Mouse (Mus musculus) forebrain, embryonic 13.5 days (tissue): ENCODE results near the gene Sh2d3c. TPM values are rescaled to one million over a fixed set of nuclear protein-coding genes. Genes with fewer than 3 reads are reported as not detected.

ENCODE experiments used
- ATAC-seq: fragments of 200-750 bp; cut with Nextera tagmentation; 2 replicates; pipeline ENCODE4 v1.8.0; 2017
- H3K27ac ChIP-seq: fragments of 300-500 bp; sonication (generic); 2 replicates; pipeline ENCODE4 v1.5.1; 2015; ENCODE audit warnings: inconsistent platforms, mild to moderate bottlenecking, moderate library complexity
- H3K27me3 ChIP-seq: fragments of 300-500 bp; sonication (generic); 2 replicates; pipeline ENCODE4 v1.6.1; 2015; ENCODE audit warnings: mild to moderate bottlenecking, inconsistent platforms
- H3K36me3 ChIP-seq: fragments of 300-500 bp; sonication (generic); 2 replicates; pipeline ENCODE4 v1.6.1; 2015; ENCODE audit warnings: mild to moderate bottlenecking, inconsistent platforms; ENCODE audit not compliant: poor library complexity, severe bottlenecking
- H3K4me1 ChIP-seq: fragments of 300-500 bp; sonication (generic); 2 replicates; pipeline ENCODE4 v1.6.1; 2015; ENCODE audit warnings: inconsistent platforms
- H3K4me2 ChIP-seq: fragments of 300-500 bp; sonication (generic); 2 replicates; pipeline ENCODE4 v1.6.1; 2015; ENCODE audit warnings: inconsistent platforms, mild to moderate bottlenecking, moderate library complexity
- H3K4me3 ChIP-seq: fragments of 300-500 bp; sonication (generic); 2 replicates; pipeline ENCODE4 v1.5.1; 2015; ENCODE audit warnings: mild to moderate bottlenecking, inconsistent platforms
- H3K9ac ChIP-seq: fragments of 300-500 bp; sonication (generic); 2 replicates; pipeline ENCODE4 v1.6.1; 2015; ENCODE audit warnings: mild to moderate bottlenecking, inconsistent platforms
- H3K9me3 ChIP-seq: fragments of 300-500 bp; sonication (generic); replicated peaks from 2 replicates; pipeline ENCODE4 v1.6.1; 2016; ENCODE audit warnings: inconsistent platforms
- WGBS: fragments of 180-500 bp; shearing (Covaris S2); methylation state at CpG from one replicate; pipeline ENCODE4 v1.1.7; 2015; 5-methylcytosine and 5-hydroxymethylcytosine counted together
- polyA plus RNA-seq: library from polyadenylated mRNA; unstranded; fragments of >200 nt; fragmentation: Nextera tagmentation; extraction: Ambion mirVana; gene quantifications from 2 replicates; pipeline ENCODE4 v1.2.1, GENCODE M21; 2015

Sh2d3c gene
- polyA plus RNA-seq, 1 experiment from 2014 or later, result 23.5 TPM

DNA sequence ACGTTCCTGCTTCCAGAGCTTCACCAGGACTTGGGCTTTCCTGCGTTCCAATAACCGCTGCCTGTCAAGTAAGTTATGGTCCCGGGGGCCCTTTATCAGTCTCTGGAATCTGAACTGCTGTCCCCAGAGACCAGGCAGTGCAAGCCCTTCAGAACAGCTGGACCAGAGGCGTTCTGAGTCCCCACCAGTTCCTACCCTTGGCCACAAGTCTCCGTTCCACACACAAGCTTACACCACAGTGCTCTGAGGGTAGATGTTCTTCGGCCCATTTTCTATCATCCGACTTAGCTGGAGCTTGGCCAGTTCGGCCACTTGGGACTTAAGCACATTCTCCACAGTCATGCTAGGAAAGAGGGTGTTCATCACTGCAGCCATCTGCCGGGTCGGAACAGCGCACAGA is 46.4 kb downstream of the Sh2d3c start:
- WGBS, result 87% methylated on average over 12 of the region's 12 CpGs
- Histone ChIP-seq H3K27me3 (no peaks in the 10 kb centered on the region), H3K4me1 (no peaks in the 10 kb centered on the region), H3K9ac (no peak overlapping the region), H3K4me2 (no peak overlapping the region), H3K9me3 (no peaks in the 10 kb centered on the region), H3K4me3 (no peak overlapping the region), H3K27ac (no peak overlapping the region), H3K36me3 (peaks cover 16% of the 10 kb centered on the region)
- ATAC-seq, result no peak

DNA sequence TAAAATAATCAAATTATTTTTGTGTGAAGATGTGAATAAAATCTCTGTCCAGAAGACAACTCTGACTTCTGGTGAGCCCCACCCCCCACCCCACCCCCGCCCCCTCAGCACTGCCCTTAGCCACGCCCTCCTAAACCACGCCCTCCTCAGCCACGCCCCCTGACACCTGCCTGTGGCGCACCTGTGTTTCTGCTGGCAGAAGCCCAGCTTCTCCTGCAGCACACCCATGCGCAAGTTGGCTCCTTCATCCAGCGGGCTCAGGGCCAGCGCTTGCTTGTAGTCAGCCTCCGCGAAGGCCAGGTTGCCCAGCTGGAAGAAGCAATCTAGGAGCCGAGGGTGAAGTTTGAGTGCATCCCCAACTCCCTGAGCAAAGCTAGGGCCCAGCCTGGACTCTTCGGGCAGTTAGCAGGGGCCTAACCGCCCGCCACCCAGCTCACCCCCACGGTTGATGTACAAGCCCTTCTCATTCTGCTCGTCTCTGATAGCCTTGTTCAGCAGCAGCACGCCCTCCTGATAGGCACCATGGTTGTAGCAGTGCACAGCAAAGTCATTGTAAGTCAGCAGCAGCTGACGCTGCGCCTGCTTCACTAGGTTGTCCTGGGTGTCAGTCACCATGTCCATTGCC is 47.9 kb downstream of the Sh2d3c start:
- no peak overlapping the region for H3K27ac ChIP-seq
- no peak for ATAC-seq
- H3K27me3 ChIP-seq, result no peaks in the 10 kb centered on the region
- WGBS, result 59% methylated on average over 19 of the region's 19 CpGs
- H3K4me1 ChIP-seq, result no peaks in the 10 kb centered on the region
- H3K4me2 ChIP-seq, result no peak overlapping the region
- 0 out of 2 replicates have a peak, but pooled peaks cover under 1% of the 10 kb centered on the region for H3K36me3 ChIP-seq
- H3K9ac ChIP-seq, result no peak overlapping the region
- no peaks in the 10 kb centered on the region for H3K9me3 ChIP-seq
- H3K4me3 ChIP-seq, result no peak overlapping the region

DNA sequence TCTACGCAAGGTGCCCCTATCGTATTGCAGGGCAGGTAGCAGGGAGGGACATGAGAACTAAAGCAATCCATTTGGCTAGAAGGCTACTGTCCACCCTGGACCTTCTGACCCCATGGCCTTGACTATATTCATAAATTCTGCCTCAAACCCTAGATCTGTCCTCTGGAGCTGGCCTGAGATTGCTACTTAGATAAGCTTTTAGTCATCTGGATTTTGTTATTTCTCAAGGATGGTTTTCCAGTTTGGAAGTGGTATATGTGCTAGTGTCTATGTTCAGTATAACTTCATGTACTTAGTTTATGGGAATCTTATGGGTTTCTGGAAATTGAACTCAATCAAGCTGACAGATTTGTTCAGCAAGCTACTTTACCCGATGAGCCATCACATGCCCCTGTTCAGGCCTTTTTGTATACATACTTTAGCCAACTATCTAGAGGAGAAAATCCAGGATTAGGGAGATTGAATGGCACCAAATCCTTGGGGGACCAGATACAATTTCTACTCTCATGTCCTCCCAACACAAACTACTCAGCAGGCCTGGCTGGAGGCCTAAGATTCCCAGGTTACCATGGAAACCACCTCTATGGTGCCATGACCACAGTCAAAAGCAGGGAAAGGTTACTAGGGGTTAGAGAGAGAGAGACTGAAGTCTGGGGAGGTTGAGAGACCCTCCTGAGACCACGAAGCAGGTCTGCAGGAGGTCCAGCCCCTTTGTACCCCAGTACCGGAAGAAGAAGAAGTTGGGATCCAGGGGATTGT is 48.7 kb downstream of the Sh2d3c start:
- H3K27ac ChIP-seq, result no peak overlapping the region
- H3K27me3 ChIP-seq, result no peaks in the 10 kb centered on the region
- ATAC-seq, result no peak
- no peaks in the 10 kb centered on the region for H3K9me3 ChIP-seq
- no peak overlapping the region for H3K9ac ChIP-seq
- no peak overlapping the region for H3K4me3 ChIP-seq
- H3K4me1 ChIP-seq, result no peaks in the 10 kb centered on the region
- H3K4me2 ChIP-seq, result no peak overlapping the region
- 58% methylated on average over 5 of the region's 5 CpGs for WGBS
- H3K36me3 ChIP-seq, result no peaks in the 10 kb centered on the region

DNA sequence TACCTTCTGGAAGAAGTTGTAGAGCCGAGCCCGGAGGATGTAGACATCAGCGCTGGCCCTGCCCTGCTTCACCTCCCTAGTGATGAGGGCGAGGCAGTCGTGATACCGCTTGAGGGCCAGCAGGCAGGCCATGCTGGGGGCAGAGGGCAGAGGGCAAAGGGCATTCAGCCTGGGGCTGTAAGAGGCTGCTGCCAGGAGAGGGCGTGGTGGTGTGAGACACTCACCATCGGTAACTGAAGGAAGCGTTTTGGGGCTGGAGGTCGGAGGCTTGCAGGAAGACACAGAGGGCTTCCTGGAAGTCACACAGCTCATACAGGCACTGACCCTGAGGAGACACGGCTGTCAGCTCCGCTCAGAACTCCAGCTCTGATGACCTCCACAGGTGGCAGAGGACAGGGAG is 51.0 kb downstream of the Sh2d3c start:
- Histone ChIP-seq H3K4me1 (peaks cover 14% of the 10 kb centered on the region), H3K36me3 (no peaks in the 10 kb centered on the region), H3K27me3 (peaks cover under 1% of the 10 kb centered on the region; the same call in 1 of the 2 replicates), H3K4me3 (no peak overlapping the region), H3K9ac (no peak overlapping the region), H3K27ac (no peak overlapping the region), H3K4me2 (no peak overlapping the region), H3K9me3 (no peaks in the 10 kb centered on the region)
- no peak for ATAC-seq
- 37% methylated on average over 12 of the region's 12 CpGs for WGBS

DNA sequence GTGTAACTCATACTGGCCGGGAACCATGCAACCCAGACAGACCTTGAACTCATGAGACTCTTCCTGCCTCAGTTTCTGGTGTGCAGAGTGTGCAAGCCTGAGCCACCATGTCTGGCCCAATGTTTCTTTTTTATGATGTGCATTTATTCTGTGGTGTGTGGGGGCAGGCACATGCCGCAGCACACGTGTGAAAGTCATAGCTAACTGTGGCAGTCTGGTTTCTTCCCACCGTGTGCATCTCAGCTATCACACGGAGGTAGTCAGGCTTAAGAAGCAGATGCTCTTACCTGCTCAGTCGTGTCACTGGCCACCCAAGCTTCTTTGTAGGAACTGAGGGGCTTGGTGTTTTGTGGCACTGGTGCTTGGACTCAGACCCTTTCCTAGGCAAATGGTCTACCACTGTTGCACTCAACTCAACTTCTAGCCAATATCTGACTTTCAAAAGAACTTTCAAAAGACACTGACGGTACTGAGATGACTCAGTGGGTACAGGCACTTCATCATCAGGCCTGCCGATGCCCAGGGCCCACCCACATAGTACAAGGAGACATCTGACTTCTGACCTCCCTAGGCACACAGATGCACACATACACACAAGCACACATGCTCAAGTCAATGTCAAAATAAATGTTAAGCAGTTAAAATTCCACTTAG is 51.9 kb downstream of the Sh2d3c start:
- peaks cover 14% of the 10 kb centered on the region for H3K4me1 ChIP-seq
- H3K36me3 ChIP-seq, result no peaks in the 10 kb centered on the region
- peaks cover 3% of the 10 kb centered on the region; the same call in 1 of the 2 replicates for H3K27me3 ChIP-seq
- H3K9ac ChIP-seq, result no peak overlapping the region
- no peak overlapping the region for H3K27ac ChIP-seq
- no peak for ATAC-seq
- no peak overlapping the region for H3K4me2 ChIP-seq
- 89% methylated on average over 8 of the region's 8 CpGs for WGBS
- no peaks in the 10 kb centered on the region for H3K9me3 ChIP-seq
- H3K4me3 ChIP-seq, result no peak overlapping the region

DNA sequence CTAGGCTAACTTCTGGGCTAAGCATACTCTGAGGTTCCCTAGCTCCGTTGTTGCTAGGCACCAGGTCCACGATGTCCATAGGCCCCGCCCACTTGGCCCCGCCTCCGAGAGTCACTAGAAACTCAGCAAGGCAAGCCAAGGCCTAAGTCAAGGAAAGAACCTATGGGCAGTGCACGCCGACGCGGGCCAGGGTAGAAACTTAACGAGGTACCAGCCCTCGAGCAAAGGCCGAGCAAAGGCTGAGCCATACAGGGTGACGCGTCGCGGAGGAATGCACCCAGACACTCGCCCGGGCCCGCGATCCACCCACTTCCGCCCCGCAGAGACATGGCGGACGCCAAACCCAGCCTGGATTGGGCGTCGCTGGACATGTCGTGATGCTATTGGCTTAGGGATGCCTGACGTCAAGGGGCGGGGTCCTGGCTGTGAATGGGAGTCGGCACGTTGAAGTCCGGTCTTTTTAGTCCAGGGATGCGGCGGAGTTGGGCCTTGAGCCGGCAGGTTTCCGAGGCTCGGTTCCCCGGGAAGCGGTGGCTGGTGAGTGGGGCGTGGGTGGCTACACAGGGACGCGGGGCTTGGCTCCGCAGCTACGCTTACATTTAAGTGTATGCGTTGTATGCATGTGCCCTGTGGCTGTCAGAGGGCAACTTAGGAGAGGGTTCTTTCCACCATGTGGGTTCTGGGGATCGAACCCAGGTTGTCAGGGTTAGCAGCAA is 54.7 kb downstream of the Sh2d3c start, which contains the start of the genes Ttc16 and Ptrh1:
Ttc16 (minus strand) TSS at position 275 of the 716 bp plus-strand sequence.
Ptrh1 (plus strand) TSS at position 428 of the 716 bp plus-strand sequence.
- peak within 1 kb of the TSS; percentile 55 for H3K4me3 ChIP-seq
- peak within 1 kb of the TSS; percentile 64 for H3K4me2 ChIP-seq
- H3K27ac ChIP-seq, result no peak within 1 kb of the TSS
- WGBS, result under 1% methylated on average over 46 of the region's 46 CpGs
- no peaks in the 10 kb centered on the region for H3K36me3 ChIP-seq
- H3K27me3 ChIP-seq, result peaks cover 3% of the 10 kb centered on the region; the same call in 1 of the 2 replicates
- H3K9me3 ChIP-seq, result no peaks in the 10 kb centered on the region
- H3K9ac ChIP-seq, result peak within 1 kb of the TSS; percentile 50
- H3K4me1 ChIP-seq, result peaks cover 14% of the 10 kb centered on the region
- ATAC-seq, result peak; percentile 99

DNA sequence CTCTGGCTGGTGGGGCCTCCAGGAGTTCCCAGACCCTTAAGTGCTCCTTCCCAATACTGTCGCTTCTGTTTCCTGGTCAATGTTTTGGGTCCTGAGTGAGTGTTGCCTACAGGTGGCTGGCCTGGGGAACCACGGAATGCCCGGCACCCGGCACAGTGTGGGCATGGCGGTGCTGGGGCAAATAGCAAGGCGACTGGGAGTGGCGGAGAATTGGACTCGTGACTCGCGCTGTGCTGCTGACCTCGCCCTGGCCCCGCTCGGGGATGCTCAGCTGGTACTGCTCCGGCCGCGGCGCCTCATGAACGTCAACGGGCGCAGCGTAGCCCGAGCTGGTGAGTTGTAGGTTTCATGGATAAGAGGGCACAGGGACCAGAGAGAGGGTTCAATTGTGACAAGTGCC is 55.3 kb downstream of the Sh2d3c start:
- peak overlapping the region; percentile 49 for H3K9ac ChIP-seq
- WGBS, result 24% methylated on average over 22 of the region's 22 CpGs
- ATAC-seq, result no peak
- H3K36me3 ChIP-seq, result no peaks in the 10 kb centered on the region
- peaks cover 14% of the 10 kb centered on the region for H3K4me1 ChIP-seq
- no peaks in the 10 kb centered on the region for H3K9me3 ChIP-seq
- H3K4me3 ChIP-seq, result peak overlapping the region; percentile 55
- no peak overlapping the region for H3K27ac ChIP-seq
- peaks cover 3% of the 10 kb centered on the region; the same call in 1 of the 2 replicates for H3K27me3 ChIP-seq
- peak overlapping the region; percentile 64 for H3K4me2 ChIP-seq

DNA sequence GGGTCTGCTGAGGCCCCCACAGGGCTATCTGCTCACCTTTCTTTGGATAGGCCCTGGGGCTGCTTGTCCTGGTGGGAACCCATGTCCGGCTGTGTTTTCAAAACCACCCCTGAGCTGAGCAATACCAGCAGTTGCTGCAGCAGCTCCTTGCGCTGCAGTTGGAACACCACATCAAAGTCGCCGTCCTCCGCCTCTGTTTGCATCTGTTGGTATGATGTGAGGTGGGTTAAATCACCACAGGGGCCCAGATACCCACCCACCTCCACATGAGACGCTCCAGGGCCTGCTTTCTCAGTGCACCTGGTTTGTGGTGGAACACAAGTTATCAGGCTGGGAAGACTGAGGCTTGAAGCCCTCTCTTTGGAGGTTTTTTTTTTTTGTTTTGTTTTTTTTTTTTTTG is 57.2 kb downstream of the Sh2d3c start:
- WGBS, result 90% methylated on average over 6 of the region's 6 CpGs
- H3K9me3 ChIP-seq, result no peaks in the 10 kb centered on the region

DNA sequence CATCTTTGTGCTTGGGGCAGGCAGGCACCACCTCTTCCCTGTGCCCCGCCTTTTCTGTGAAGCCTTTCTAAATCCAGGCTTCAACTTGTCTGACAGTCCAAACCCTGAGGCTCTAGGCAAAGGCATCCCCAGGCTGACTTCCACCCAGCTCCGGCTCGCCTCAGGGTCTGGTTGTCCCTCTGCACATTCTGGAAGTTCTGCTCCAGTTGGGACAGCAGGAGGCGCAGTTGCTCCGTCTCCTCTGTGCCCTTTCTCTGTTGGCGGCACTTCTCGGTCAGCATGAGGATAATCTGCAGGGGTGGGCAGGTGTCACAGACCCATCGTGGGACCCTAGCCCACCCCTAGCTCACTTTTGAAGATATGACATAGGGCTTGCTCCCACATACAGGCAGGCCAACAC is 58.3 kb downstream of the Sh2d3c start:
- Histone ChIP-seq H3K27ac (no peak overlapping the region), H3K4me3 (no peak overlapping the region), H3K4me1 (peaks cover 14% of the 10 kb centered on the region), H3K9ac (no peak overlapping the region), H3K36me3 (no peaks in the 10 kb centered on the region), H3K9me3 (no peaks in the 10 kb centered on the region), H3K27me3 (peaks cover 3% of the 10 kb centered on the region; the same call in 1 of the 2 replicates), H3K4me2 (no peak overlapping the region)
- ATAC-seq, result no peak
- 14% methylated on average over 8 of the region's 8 CpGs for WGBS

More for the DNA sequence above, 57.2 kb downstream of the Sh2d3c start:
- no peak for ATAC-seq
- Histone ChIP-seq H3K27ac (no peak overlapping the region), H3K4me2 (no peak overlapping the region), H3K4me3 (no peak overlapping the region), H3K4me1 (peaks cover 14% of the 10 kb centered on the region), H3K9ac (no peak overlapping the region), H3K27me3 (peaks cover 3% of the 10 kb centered on the region; the same call in 1 of the 2 replicates), H3K36me3 (no peaks in the 10 kb centered on the region)

DNA sequence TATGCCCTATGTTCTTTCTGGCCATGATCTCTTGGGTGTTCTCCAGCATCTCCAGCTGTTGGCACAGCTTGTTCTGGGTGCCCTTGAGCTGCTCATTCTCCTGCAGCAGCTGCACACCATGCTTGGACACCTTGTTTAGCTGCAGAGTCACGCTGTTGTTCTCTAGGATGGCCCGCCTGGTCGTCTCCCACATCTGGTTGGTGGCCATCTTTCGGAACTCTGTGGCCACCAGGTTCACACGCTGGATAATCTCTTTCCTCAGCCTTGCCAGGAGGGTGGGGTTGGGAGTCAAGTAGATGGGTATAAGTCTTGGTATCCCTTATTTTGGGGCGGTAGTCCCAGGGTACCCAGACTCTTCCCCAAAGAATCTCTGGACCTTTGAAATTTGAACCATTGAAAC is 58.9 kb downstream of the Sh2d3c start:
- Histone ChIP-seq H3K4me1 (peaks cover 14% of the 10 kb centered on the region), H3K36me3 (no peaks in the 10 kb centered on the region), H3K4me2 (no peak overlapping the region), H3K27ac (no peak overlapping the region), H3K9ac (no peak overlapping the region), H3K27me3 (peaks cover 3% of the 10 kb centered on the region; the same call in 1 of the 2 replicates), H3K4me3 (no peak overlapping the region), H3K9me3 (no peaks in the 10 kb centered on the region)
- no peak for ATAC-seq
- 88% methylated on average over 6 of the region's 6 CpGs for WGBS

DNA sequence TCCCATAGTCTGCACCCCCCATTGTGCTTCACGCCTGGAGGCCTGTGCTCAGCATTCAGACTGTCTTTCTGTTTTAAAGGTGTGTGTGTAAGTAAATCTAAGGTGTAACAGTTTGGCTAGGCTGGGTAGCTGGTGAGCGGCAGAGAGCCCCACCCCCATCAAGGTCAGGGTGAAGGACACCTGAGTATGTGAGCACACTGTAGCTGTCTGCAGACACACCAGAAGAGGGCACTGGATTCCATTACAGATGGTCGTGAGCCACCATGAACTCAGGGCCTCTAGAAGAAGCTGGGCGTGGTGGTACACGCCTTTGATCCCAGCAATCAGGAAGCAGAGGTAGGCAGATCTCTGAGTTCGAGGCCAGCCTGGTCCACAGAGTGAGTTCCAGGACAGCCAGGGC is 60.9 kb downstream of the Sh2d3c start:
- no peaks in the 10 kb centered on the region for H3K36me3 ChIP-seq
- peaks cover 3% of the 10 kb centered on the region; the same call in 1 of the 2 replicates for H3K27me3 ChIP-seq
- H3K4me1 ChIP-seq, result no peaks in the 10 kb centered on the region
- no peak overlapping the region for H3K27ac ChIP-seq
- H3K4me2 ChIP-seq, result no peak overlapping the region
- H3K4me3 ChIP-seq, result no peak overlapping the region
- WGBS, result 84% methylated on average over 6 of the region's 6 CpGs
- no peak overlapping the region for H3K9ac ChIP-seq
- H3K9me3 ChIP-seq, result no peaks in the 10 kb centered on the region
- no peak for ATAC-seq
